Comparison of ENCODE assay signal across 22 mouse cellular contexts in the genomic region with DNA sequence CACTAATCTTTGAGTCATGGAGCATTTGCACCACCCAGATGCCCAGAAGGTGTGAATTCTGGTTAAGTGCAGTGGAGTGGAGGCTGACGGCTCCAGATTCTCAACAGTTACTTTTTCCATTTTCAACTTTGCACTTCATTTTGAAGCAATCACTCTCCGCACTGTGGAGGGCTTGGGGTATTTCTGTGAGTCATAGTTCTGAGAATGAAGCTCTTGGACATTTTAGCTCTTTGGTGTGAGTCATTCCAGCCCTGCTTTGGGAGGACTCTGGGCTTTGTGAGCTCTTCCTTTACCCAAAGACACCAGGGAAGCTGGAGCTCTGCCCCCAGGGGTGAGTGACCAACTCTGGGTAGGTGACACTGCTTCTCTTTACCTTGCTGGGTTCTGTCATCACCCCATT.
DNase-seq lines count a peak whose midpoint lies in the region; ATAC-seq lines count a peak whose summit lies in the region.
"Had no signal": no experiment of that assay in that cellular context is flagged by ENCODE, and none has a peak within 500 bp of the region (broad histone marks: within the 10 kb centered on the region; RNA-seq: fewer than 3 reads in every experiment).

No protein-coding gene starts in this region.

- peak; percentile 85 for ATAC-seq in frontal cortex, adult (ENCODE audit: low TSS enrichment)
- ATAC-seq: forebrain, embryonic 15.5 days; intestine, embryonic 16.5 days; liver, embryonic 12.5 days; liver, postnatal 0 days had no signal

- no peak for DNase-seq in frontal cortex, postnatal 10 days (ENCODE audit: low spot score in 2 of 2)
- DNase-seq in 3T3-L1 (ENCODE audit: low read depth, low spot score) (peak; percentile 94), NIH3T3 (ENCODE audit: low read depth) (peak; percentile 80)
- DNase-seq in fibroblast of lung, adult 2 months (ENCODE audit: low read depth): peak; percentile 67
- no peak for DNase-seq in urinary bladder, postnatal 14 days (ENCODE audit: low spot score)
- no peak for DNase-seq in spleen, postnatal 4 days (ENCODE audit: low spot score in 2 of 2)
- DNase-seq: adrenal gland, adult 8-10 months; cerebellum, adult 18-20 months; cerebellum, postnatal 36 days; heart, postnatal 14 days; kidney, adult 8-10 months; kidney, postnatal 4 days; layer of hippocampus, postnatal 36 days; left cerebral cortex, postnatal 4 days; liver, postnatal 0 days; right cerebral cortex, adult 18-20 months; right cerebral cortex, postnatal 4 days; thymus, postnatal 4 days had no signal

Comparison
In these comparisons a context has a peak if more than half of its experiments do, and no peak if none do; other contexts are left out.
1. DNase-seq: peak in 3T3-L1 (single experiment), NIH3T3 (single experiment) and fibroblast of lung, adult 2 months (single experiment); none in frontal cortex, postnatal 10 days (0 of 2), urinary bladder, postnatal 14 days (single experiment) and spleen, postnatal 4 days (0 of 2).